Mouse (Mus musculus): ENCODE results near the gene Lig3.
A peak's percentile ranks its signal among the peaks of the same experiment; 100 is the strongest.
"Not testable (repeated sequence)": the region's sequence is repeated elsewhere in the genome, so short reads cannot be mapped to it uniquely, and the experiment has no call there.

Lig3 gene

DNA sequence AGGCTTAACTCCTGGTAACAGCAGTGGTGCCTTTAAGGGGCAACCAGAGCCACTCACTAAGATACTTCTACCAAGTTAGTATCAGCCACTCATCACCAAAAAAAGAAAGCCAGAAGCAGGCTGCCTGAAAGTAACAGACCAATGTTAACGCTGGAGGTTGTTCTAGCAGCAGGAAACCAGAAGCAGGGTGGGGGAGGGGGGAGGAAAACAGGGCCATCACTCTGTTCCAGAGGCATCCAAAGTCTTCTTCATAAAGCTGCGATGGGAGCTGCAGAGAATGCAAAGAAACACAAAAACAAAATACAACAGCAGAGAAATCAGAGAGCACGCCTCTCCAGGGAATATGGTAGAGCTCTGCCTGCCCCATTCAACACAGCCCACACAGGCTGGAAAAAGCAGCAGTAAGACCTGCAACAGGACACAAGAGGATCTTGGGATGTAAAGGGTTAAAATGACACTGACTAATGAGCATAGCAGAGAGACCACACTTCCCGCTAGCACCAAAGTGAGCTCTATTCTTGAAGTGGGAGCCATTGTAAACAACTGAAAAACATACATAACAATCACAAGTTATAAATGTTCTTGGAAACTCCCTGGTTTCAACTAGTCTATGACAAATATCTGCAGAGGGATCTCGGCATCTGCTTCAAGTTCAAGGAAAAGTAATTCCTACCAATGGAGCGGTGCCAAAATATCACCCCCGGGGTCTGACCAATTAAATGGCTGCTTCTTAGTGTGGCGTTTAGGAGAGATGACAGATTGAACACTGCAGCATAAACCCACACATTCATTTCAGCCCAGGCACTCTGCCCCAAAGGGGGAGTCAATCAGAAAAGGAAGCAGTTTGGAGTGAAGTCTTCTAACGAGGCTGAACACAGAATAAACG, 50.3 kb downstream of the Lig3 start:
- DNase-seq (ENCODE audit: low spot score in 2 of 2), result no peak

DNA sequence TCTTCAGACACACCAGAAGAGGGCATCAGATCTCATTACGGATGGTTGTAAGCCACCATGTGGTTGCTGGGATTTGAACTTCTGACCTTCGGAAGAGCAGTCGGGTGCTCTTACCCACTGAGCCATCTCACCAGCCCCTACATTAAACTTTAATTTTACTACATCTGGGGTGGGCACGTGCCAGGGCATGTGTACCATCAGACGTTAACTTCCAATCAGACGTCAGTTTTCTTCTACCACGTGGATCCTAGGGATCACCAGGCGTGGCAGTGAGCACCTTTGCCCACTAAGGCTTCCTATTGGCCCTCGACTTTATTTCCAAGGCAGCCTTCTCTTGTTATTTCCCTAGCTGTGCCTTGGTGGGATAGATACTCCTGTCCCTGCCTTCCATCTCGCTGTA, 51.5 kb downstream of the Lig3 start:
- DNase-seq (ENCODE audit: low spot score in 2 of 2), result not testable (repeated sequence)

DNA sequence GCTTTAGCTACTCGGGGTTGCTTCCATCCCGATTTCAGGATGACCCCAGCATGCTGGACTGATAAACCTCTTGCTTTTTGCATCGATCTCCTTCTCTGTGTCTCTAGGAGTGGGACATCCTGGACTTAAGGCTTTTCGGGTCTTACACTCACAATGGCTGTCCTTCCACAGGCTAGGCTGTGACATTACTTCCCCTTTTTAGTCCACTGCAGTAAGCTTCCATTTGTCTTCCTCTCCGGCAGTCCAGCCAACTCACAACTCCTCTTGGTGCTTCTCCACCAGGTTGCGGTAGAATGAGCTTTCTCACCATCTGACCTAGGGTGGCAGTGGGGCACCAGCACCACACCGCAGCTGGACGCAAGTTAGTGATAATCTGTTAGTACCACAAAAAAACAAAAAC, 53.0 kb downstream of the Lig3 start:
- no peak for DNase-seq (ENCODE audit: low spot score in 2 of 2)

DNA sequence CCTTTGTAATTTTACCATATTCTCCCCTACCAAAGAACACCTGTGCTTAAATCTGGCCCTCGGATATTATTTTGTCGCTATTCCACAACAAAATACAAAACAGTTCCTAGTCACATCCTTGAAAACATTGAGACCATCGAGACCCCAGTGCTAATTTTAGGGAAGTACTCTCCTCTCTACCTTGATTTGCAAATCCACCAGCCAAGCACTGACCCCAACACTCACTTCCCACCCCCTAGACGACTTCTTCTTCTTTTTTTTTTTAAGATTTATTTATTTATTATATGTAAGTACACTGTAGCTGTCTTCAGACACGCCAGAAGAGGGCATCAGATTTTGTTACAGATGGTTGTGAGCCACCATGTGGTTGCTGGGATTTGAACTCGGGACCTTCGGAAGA, 53.5 kb downstream of the Lig3 start:
- DNase-seq (ENCODE audit: low spot score in 2 of 2), result not testable (repeated sequence)

DNA sequence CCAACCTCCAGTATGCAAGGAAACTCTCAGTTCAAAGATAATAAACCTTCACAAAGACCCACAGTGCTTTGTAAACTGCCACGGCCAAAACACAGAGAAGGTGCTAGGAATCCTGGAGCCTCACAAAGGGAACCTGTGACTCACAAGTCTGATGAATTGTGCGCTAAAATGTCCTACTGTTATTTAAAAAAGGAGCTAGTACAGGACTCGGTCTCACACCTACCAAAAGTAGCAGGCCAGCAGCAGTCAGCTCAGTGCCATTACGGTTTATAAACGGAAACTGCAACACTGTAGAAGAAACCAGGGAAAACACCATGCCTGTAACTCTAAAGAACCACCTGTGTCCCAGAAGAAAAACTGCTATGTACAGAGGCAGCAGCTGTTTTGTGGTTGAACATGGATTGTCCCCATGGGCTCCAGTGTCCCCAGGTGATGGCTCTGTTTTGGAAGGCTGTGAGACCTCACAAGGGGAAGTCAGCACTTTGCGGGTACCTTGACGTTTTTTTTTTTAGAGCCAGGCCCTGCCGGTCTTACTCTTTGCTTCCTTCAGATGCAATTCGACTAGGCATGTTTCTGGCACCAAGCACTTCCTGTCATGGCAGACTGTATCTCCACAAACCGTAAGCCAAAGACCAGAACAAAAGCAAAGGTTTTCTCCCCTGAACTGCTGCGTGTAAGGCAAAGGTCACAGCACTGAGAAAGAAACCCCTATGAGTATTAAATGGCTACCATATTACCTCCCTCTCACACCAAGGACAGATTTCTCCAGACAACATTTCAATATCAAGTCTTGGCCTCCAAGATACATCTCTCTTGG, 54.9 kb downstream of the Lig3 start:
- no peak for DNase-seq (ENCODE audit: low spot score in 2 of 2)

DNA sequence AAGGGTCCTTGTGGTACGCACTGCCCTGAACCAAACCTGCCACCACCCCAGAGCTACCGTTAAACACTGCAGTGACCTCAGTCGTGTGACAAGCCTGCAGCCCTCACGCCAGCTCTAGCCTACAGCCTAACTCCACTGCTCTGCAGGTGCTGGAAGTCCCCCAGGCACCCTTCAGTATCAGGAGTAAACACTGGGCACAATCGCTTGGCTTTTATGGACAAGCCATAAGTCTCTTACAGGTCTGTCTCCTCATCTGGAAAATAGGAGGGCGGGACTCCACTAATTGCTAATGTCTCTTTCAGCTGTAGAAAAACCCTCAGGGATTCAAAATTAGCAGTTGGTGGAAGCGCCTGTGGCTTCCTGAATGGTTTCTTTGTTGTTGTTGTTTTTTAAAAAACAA, 56.3 kb downstream of the Lig3 start:
- no peak for DNase-seq (ENCODE audit: low spot score in 2 of 2)

DNA sequence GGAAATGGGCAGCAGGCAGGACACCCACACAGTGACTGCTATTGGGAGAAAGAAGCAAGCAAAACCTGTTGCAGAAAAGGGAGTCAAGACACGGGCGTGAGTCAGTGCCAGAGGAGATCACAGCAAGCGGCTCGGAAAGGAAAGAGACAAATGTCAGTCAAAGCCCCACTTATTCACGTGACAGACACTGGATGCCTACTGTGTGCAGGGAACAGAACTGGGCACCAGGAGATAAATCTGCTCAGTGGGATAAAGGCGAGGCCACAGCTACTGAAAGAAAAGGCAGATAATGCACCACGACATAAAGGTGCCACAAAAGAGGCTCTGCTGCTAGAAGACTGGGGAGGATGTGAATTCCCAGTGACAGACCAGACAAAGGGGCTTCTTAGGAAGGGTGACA, 56.9 kb downstream of the Lig3 start:
- DNase-seq (ENCODE audit: low spot score in 2 of 2), result no peak

DNA sequence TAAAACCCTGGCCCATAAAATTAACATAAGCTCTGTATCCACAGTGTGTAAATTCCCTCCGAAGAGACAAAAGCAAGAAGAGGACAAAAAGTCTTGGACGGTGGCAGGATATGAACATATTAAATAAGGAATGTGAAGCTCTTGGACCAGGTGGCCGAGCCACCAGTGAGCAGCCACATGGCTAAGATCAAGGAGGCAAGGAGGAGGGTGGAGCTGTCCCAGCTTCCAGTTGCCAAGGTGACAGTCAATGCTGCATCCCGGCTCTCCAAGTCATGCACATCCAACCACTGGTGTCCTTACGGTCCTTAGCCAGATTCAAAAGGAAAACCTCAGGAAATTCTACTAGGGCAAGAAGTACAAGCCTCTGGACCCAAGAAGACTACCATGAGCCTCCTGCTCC, 57.6 kb downstream of the Lig3 start:
- no peak for DNase-seq (ENCODE audit: low spot score in 2 of 2)

DNA sequence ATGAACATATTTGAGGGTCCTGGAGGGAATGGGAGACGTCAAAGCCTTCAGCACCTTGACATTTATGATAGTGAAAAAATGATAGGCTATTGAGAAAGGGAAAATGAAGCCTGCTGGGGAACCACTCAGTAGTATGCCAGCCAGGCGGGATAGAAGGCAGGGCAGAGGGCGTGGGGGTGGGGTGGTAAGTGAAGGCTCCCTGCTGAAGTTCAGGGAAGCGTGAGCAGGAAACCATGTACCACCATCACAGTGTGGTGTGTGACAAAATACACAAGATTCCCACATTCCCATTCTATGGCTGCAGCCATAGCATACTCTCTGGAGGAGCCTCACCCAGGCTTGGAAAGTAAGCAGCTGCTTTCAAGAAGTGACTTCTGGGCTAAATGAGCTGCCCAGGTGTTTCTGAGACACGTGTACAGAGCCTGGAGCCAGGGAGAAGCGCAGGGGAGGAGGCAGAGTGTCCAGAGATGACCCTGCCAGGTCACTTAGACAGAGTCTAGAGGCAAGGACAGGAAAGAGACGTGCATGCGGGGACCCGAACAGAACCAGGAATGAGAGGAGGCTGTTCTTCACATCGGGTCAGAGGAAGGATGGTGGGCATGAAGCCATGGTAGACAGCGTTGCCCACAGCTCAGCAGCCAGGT, 64.0 kb downstream of the Lig3 start:
- no peak for DNase-seq (ENCODE audit: low spot score in 2 of 2)

DNA sequence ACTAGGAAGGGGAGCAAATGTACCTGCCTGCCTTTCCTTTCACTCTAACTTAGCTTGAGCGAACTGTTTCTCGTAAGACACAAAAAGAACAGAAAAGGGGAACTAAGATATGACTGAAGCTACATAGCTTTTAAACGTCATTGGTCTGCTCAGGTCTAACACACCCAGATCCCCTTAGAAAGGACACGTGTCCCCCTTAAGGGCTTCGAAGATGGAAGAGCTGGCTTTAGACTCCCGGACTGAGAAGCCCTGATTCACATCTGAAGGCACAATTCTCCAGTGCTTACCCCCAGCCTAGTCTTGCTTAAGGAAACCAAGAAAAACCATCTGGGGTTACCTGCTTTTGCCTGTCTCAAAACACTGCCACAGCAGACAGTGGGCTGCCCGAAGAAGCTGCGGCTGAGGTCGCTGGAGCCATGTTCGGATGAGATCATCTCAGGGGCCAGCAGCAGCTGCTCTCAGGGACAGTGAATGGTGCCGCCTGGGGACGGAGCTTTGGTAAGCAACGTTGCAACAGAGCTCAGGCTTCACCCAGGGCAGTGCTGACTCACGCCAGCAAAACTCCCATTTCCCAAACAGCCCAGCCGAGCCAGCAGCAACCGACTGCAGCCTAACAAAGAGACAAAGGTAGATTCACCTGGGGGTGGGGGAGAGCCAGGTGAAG, 64.6 kb downstream of the Lig3 start:
- peak; percentile 23 to 39 for DNase-seq (ENCODE audit: low spot score in 2 of 2)

DNA sequence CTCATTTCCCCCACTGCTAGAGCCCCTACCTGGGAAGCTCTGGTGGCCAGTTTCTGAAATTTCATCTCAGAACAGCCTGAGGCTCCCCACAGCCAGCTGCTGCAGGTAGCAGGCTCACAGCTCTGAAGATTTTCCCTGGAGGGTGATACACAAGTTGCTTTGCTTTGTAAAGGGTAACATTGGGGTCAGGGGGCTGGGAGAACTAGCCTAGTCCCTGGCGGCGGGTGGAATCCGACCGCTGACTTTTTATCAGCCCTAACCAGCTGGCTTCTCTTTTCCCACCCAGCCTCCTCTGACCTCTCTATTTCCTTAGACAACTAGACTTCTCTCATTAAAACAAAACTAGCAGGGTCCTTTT, 65.2 kb downstream of the Lig3 start:
- no peak for DNase-seq (ENCODE audit: low spot score in 2 of 2)

DNA sequence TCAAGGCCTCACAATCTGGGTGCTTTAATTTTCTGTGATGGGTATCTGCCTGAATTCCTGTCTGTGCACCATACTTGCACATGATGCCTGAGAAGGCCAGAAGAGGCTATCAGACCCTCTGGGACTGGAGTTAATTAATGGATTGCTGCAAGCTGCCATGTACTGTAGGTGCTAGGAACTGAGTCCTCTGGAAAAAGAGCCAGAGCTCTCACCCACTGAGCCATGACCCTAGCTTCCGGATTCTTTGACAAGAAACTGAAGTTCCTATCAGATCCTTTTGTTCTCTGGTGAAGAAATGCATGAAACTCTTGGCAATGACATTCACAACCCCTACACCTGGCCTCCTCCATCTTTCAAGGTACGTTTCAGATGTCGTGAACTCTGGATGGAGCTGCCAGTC, 66.0 kb downstream of the Lig3 start:
- no peak for DNase-seq (ENCODE audit: low spot score in 2 of 2)

DNA sequence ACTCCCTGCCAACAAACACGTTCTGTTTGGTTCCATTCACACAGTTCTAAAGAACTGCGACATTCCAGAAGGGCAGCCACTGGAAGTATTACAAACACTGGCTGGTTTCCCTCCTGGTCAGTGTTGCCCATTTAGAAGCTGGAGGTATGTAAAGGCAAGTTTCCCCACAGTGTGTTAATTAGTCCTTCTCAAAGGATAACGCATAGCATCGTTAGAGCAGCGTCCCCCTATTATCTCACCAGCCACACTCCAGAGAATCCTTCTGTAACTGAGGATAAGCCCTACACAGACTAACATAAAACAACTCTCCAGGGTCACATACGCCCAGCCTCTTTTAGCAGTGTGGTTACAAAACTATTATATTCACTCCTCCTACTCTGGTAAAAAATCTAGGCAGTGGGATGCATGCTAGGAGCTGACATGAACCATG, 66.7 kb downstream of the Lig3 start:
- DNase-seq (ENCODE audit: low spot score in 2 of 2), result no peak

DNA sequence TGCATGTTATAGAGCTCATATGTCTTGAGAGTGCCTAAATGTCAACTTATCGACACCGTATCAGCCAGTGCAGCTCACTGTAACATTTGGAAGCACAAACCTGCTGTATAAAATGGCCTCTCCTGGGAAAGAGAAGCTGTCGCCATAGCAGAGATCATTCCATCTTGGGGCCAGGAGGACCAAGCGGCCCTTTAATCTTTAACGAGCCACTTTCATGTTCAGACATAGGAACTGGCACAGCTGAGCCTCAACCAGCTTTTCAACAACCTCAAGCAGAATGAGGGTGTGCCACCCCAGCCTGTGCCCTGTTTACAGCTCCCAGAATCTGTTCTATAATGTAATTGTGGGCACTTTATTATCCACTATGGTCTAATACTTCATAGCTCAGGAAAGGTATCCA, 69.4 kb downstream of the Lig3 start:
- DNase-seq (ENCODE audit: low spot score in 2 of 2), result no peak

DNA sequence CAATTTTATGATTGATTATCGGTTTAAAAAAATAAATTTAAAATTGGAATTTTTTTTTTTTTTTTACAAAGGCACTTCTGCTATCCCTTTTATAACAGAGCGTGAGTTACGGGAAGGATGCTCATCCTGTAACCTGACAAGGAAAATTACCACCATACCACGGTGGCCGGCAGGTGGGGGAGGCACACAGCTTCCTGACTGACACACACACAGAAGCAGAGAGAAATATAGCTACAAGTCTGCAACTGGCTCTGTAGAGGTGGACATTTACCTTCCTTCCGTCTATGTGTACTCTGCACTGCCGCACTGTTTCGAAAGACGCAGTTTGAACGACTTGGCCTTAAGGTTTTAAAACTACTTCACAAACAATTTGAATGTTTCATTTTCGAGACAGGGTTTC, 71.2 kb downstream of the Lig3 start:
- DNase-seq (ENCODE audit: low spot score in 2 of 2), result no peak

DNA sequence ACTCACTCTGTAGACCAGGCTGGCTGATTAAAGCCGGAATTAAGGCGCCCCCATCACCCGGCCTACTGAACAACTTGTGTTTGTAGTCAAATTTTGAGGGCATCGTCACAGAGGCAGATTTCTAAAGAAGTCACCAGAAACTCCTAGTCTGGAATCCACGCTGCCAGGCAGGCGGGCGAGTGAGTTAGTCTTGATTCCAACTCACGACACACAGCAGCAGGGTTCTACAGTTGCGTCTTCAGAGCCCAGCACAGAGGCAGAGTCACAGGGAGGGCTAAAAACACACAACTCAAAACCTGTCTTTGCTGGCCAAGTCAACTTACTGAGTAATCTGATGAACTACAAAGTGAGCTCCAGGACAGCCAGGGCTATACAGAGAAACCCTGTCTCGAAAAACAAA, 71.6 kb downstream of the Lig3 start:
- no peak for DNase-seq (ENCODE audit: low spot score in 2 of 2)

DNA sequence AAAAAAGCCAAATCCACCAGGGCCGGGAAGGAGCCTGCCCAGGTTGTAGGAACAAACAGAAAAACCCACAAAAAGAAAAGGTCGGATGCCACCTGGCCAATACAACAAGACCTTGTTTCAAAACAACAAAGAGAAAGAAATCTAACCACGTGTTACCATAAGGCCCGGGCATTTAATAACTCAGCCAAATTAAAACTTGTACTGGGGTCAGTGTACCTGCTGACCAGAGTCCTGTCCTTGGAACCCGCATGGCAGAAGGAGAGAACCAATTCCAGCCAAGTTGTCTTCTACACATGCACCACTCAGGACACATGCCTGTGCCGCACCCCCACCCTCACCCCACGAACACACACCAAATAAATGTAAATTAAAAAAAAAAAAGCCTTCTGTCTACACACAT, 72.0 kb downstream of the Lig3 start:
- no peak for DNase-seq (ENCODE audit: low spot score in 2 of 2)

All from right cerebral cortex, postnatal 36 days (tissue).